Mouse (Mus musculus) intestine, embryonic 16.5 days (tissue): ENCODE measurements around the gene Ctcf. TPM values are rescaled to one million over a fixed set of nuclear protein-coding genes. Genes with fewer than 3 reads are reported as not detected.

Experiments used
- ATAC-seq: fragments of 200-750 bp; cut with Nextera tagmentation; 2 replicates; pipeline ENCODE4 v1.8.0; 2017; ENCODE audit warnings: moderate TSS enrichment, moderate library complexity
- H3K27ac ChIP-seq: fragments of 300-500 bp; sonication (generic); 2 replicates; pipeline ENCODE4 v1.5.1; 2014; ENCODE audit warnings: mild to moderate bottlenecking, low read length
- H3K27me3 ChIP-seq: fragments of 300-500 bp; sonication (generic); replicated peaks from 2 replicates; pipeline ENCODE4 v1.6.1; 2014; ENCODE audit warnings: low read length, control low read depth, mixed read lengths; ENCODE audit not compliant: control insufficient read depth, insufficient read depth
- H3K36me3 ChIP-seq: fragments of 300-500 bp; sonication (generic); 2 replicates; pipeline ENCODE4 v1.6.1; 2014; ENCODE audit warnings: low read length, control low read depth; ENCODE audit not compliant: control insufficient read depth, insufficient read depth
- H3K4me1 ChIP-seq: fragments of 300-500 bp; sonication (generic); 2 replicates; pipeline ENCODE4 v1.6.1; 2014; ENCODE audit warnings: low read length, control low read depth, mixed read lengths; ENCODE audit not compliant: control insufficient read depth, insufficient read depth
- H3K4me2 ChIP-seq: fragments of 300-500 bp; sonication (generic); 2 replicates; pipeline ENCODE4 v1.6.1; 2014; ENCODE audit warnings: low read depth, low read length, control low read depth
- H3K4me3 ChIP-seq: fragments of 300-500 bp; sonication (generic); 2 replicates; pipeline ENCODE4 v1.5.1; 2014; ENCODE audit warnings: mild to moderate bottlenecking, low read length
- H3K9ac ChIP-seq: fragments of 300-500 bp; sonication (generic); 2 replicates; pipeline ENCODE4 v1.6.1; 2014; ENCODE audit warnings: low read depth, low read length
- H3K9me3 ChIP-seq: fragments of 300-500 bp; sonication (generic); 2 replicates; pipeline ENCODE4 v1.6.1; 2016; ENCODE audit warnings: low read length, control low read depth; ENCODE audit not compliant: control insufficient read depth
- WGBS: fragments of 180-500 bp; shearing (Covaris S2); extraction: QIAGEN DNeasy Blood & Tissue Kit; methylation state at CpG from one replicate; pipeline ENCODE4 v1.1.7; 2014; 5-methylcytosine and 5-hydroxymethylcytosine counted together
- polyA plus RNA-seq: library from polyadenylated mRNA; unstranded; fragments of >200 nt; fragmentation: Nextera tagmentation; extraction: Ambion mirVana; gene quantifications from 2 replicates; pipeline ENCODE4 v1.2.1, GENCODE M21; 2015

Ctcf gene
- polyA plus RNA-seq, 1 experiment from 2014 or later = 86.4 TPM

- Histone ChIP-seq H3K4me2 (0 out of 2 replicates have a peak overlapping the region, but pooled peaks have one; percentile 42), H3K4me1 (no peaks in the 10 kb centered on the region), H3K36me3 (peaks cover 18% of the 10 kb centered on the region), H3K27ac (no peak overlapping the region), H3K9me3 (no peaks in the 10 kb centered on the region), H3K4me3 (no peak overlapping the region), H3K27me3 (no peaks in the 10 kb centered on the region), H3K9ac (no peak overlapping the region)
- no peak for ATAC-seq
- WGBS = 73% methylated on average over 7 of the region's 7 CpGs
These were observed 49.0 kb downstream of the Ctcf start for GRCm38 (mm10) chr8:105685325-105685724.

- peak; percentile 51; the same call in 1 of the 2 replicates for ATAC-seq
- Histone ChIP-seq H3K9me3 (no peaks in the 10 kb centered on the region), H3K4me3 (peak within 1 kb of the TSS; percentile 25), H3K36me3 (peaks cover 16% of the 10 kb centered on the region), H3K9ac (0 out of 2 replicates have a peak within 1 kb of the TSS, but pooled peaks have one; percentile 24), H3K27me3 (no peaks in the 10 kb centered on the region), H3K27ac (no peak within 1 kb of the TSS; the same call in 1 of the 2 replicates), H3K4me1 (no peaks in the 10 kb centered on the region), H3K4me2 (peak within 1 kb of the TSS; percentile 42)
- 11% methylated on average over 26 of the region's 26 CpGs for WGBS
These were observed 49.5 kb downstream of the Ctcf start, which contains the start of gene Carmil2 for GRCm38 (mm10) chr8:105685796-105686308. Gene Carmil2 (plus strand): TSS chr8:105686274.

GRCm38 (mm10) chr8:105686551-105686950 lies 50.2 kb downstream of the Ctcf start:
- no peak overlapping the region for H3K9ac ChIP-seq
- H3K4me1 ChIP-seq = no peaks in the 10 kb centered on the region
- H3K9me3 ChIP-seq = no peaks in the 10 kb centered on the region
- H3K4me2 ChIP-seq = no peak overlapping the region
- ATAC-seq = 0 out of 2 replicates have a peak, but pooled peaks have one; percentile 3
- no peak overlapping the region for H3K4me3 ChIP-seq
- H3K36me3 ChIP-seq = peaks cover 11% of the 10 kb centered on the region; the same call in 1 of the 2 replicates
- H3K27me3 ChIP-seq = no peaks in the 10 kb centered on the region
- H3K27ac ChIP-seq = no peak overlapping the region
- 65% methylated on average over 6 of the region's 6 CpGs for WGBS

GRCm38 (mm10) chr8:105687512-105687911 lies 51.1 kb downstream of the Ctcf start:
- H3K27me3 ChIP-seq = no peaks in the 10 kb centered on the region
- 62% methylated on average over 8 of the region's 8 CpGs for WGBS

GRCm38 (mm10) chr8:105688242-105688752 lies 51.9 kb downstream of the Ctcf start:
- H3K36me3 ChIP-seq = peaks cover 4% of the 10 kb centered on the region; the same call in 1 of the 2 replicates
- 54% methylated on average over 14 of the region's 14 CpGs for WGBS
- H3K27ac ChIP-seq = no peak overlapping the region
- H3K27me3 ChIP-seq = no peaks in the 10 kb centered on the region
- ATAC-seq = peak; percentile 16; the same call in 1 of the 2 replicates
- H3K4me1 ChIP-seq = no peaks in the 10 kb centered on the region
- H3K9ac ChIP-seq = no peak overlapping the region
- no peak overlapping the region for H3K4me2 ChIP-seq
- no peak overlapping the region for H3K4me3 ChIP-seq
- no peaks in the 10 kb centered on the region for H3K9me3 ChIP-seq

More at GRCm38 (mm10) chr8:105687512-105687911, 51.1 kb downstream of the Ctcf start:
- no peaks in the 10 kb centered on the region for H3K4me1 ChIP-seq
- no peak overlapping the region for H3K4me2 ChIP-seq
- no peak overlapping the region for H3K4me3 ChIP-seq
- ATAC-seq = no peak
- H3K36me3 ChIP-seq = peaks cover 6% of the 10 kb centered on the region; the same call in 1 of the 2 replicates
- no peak overlapping the region for H3K27ac ChIP-seq
- H3K9me3 ChIP-seq = no peaks in the 10 kb centered on the region
- no peak overlapping the region for H3K9ac ChIP-seq

- Histone ChIP-seq H3K27me3 (no peaks in the 10 kb centered on the region), H3K9ac (no peak overlapping the region), H3K4me3 (no peak overlapping the region), H3K36me3 (no peaks in the 10 kb centered on the region), H3K4me1 (peaks cover 6% of the 10 kb centered on the region), H3K27ac (no peak overlapping the region), H3K4me2 (no peak overlapping the region), H3K9me3 (no peaks in the 10 kb centered on the region)
- WGBS = 67% methylated on average over 35 of the region's 35 CpGs
- no peak for ATAC-seq
These were observed 53.1 kb downstream of the Ctcf start for GRCm38 (mm10) chr8:105689256-105689982.

DNA sequence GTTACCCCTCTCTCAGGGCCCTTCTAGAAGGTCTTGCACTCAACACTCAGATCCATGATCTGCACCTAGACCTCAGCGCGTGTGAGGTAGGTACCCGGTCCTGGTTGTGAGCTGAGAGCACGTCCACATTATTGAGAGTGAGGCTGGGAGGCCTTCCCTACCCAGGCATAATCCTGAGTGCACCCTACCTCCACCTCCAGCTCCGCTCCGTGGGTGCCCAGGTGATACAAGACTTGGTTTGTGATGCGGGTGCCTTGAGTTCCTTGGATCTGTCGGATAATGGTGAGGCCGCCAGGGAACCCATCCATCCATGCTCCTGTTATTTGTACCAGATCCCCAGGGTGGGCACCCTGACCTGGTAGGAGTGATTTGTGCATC lies 53.6 kb downstream of the Ctcf start:
- Histone ChIP-seq H3K9me3 (no peaks in the 10 kb centered on the region), H3K27me3 (no peaks in the 10 kb centered on the region), H3K9ac (no peak overlapping the region), H3K27ac (no peak overlapping the region), H3K4me2 (no peak overlapping the region), H3K4me1 (peaks cover 6% of the 10 kb centered on the region), H3K36me3 (no peaks in the 10 kb centered on the region), H3K4me3 (no peak overlapping the region)
- WGBS = 85% methylated on average over 9 of the region's 9 CpGs
- no peak for ATAC-seq

DNA sequence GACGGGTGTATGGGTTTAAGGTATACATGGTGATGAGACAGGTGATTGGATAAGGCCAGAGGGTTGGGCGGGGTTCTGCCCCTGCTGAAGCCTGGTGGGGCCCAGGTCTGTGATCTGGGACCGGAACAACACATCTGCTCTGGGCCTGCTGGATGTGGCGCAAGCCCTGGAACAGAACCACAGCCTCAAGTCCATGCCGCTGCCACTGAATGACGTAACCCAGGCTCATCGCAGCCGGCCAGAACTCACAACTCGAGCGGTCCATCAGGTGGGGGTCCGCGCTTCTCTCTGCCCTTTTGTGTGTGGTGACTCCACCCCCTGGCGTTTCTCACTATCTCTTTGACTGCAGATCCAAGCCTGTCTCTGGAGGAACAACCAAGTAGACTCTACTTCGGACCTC lies 54.6 kb downstream of the Ctcf start:
- no peak overlapping the region for H3K4me3 ChIP-seq
- H3K36me3 ChIP-seq = no peaks in the 10 kb centered on the region
- peaks cover 6% of the 10 kb centered on the region for H3K4me1 ChIP-seq
- no peaks in the 10 kb centered on the region for H3K9me3 ChIP-seq
- no peak for ATAC-seq
- 74% methylated on average over 14 of the region's 14 CpGs for WGBS
- H3K9ac ChIP-seq = no peak overlapping the region
- H3K4me2 ChIP-seq = no peak overlapping the region
- H3K27ac ChIP-seq = no peak overlapping the region
- H3K27me3 ChIP-seq = no peaks in the 10 kb centered on the region

GRCm38 (mm10) chr8:105692449-105693182 lies 56.2 kb downstream of the Ctcf start:
- H3K4me3 ChIP-seq = no peak overlapping the region
- H3K4me1 ChIP-seq = peaks cover 6% of the 10 kb centered on the region
- no peaks in the 10 kb centered on the region for H3K27me3 ChIP-seq
- H3K9me3 ChIP-seq = no peaks in the 10 kb centered on the region
- no peak overlapping the region for H3K27ac ChIP-seq
- no peak overlapping the region for H3K9ac ChIP-seq
- H3K36me3 ChIP-seq = 0 out of 2 replicates have a peak, but pooled peaks cover 3% of the 10 kb centered on the region
- ATAC-seq = no peak
- 94% methylated on average over 11 of the region's 11 CpGs for WGBS
- H3K4me2 ChIP-seq = no peak overlapping the region
